ENCODE assay signal across 21 mouse cellular contexts in genomic region chr11:120962909-120963308, GRCm38 (mm10). TPM values are rescaled to one million over a fixed set of nuclear protein-coding genes. Genes with fewer than 3 reads are reported as not detected.
DNase-seq lines count a peak whose midpoint lies in the region; TF ChIP-seq lines count a peak whose summit lies in the region.
"Had no signal": no experiment of that assay in that cellular context is flagged by ENCODE, and none has a peak within 500 bp of the region (broad histone marks: within the 10 kb centered on the region; RNA-seq: fewer than 3 reads in every experiment).

No protein-coding gene starts in this region.

- dilution Hi-C loops in CH12.LX (cut with MboI; ENCODE audit: extremely low pct_ligation_motif_present, extremely low pct_unique_long_range_greater_than_20kb, low sequenced_read_pairs), result no loop called here

- TF ChIP-seq POLR2A in CH12.LX (IDR thresholded peaks at IDR 0.05; ENCODE audit: low read depth, low read length) (peak; percentile 34; the same call in 1 of the 2 replicates), MEL (IDR thresholded peaks at IDR 0.05; ENCODE audit: control insufficient read depth in 1 of 2, insufficient read depth in 1 of 2, low read depth in 1 of 2, low read length in 2 of 2, poor library complexity in 1 of 2) (no peak)

- H3K4me1 ChIP-seq in CH12.LX (ENCODE audit: control insufficient read depth in 1 of 2, insufficient read depth in 2 of 2) (no peaks in the 10 kb centered on the region), MEL (ENCODE audit: control insufficient read depth in 1 of 2, insufficient read depth in 2 of 2, low read length in 2 of 2) (peaks cover 0 to 10% of the 10 kb centered on the region in 2 experiments; a peak in 1 of 4 replicates)

- intact Hi-C loops in gastrocnemius, postnatal 14 days (cut with DNase I; ENCODE audit: low total_unique reads), result no loop called here

- H3K4me3 ChIP-seq in CH12.LX (replicated peaks in 1 of 3; ENCODE audit: low read depth in 2 of 3, low read length in 2 of 3, poor library complexity in 1 of 3) (no peak overlapping the region), MEL (ENCODE audit: control insufficient read depth in 1 of 2, insufficient read depth in 1 of 2, low read depth in 2 of 2, low read length in 2 of 2) (no peak overlapping the region)
- H3K4me3 ChIP-seq: embryonic facial prominence, embryonic 12.5 days; embryonic facial prominence, embryonic 15.5 days; heart, embryonic 12.5 days had no signal

- TF ChIP-seq RAD21 in CH12.LX (IDR thresholded peaks at IDR 0.05; ENCODE audit: low read depth, low read length) (no peak), MEL (IDR thresholded peaks at IDR 0.05; ENCODE audit: low read depth, low read length) (no peak)

- no peak overlapping the region for H3K4me2 ChIP-seq in CH12.LX (ENCODE audit: insufficient read depth, low read depth, poor library complexity, severe bottlenecking)
- H3K4me2 ChIP-seq: embryonic facial prominence, embryonic 12.5 days; embryonic facial prominence, embryonic 15.5 days; heart, embryonic 12.5 days; hindbrain, embryonic 14.5 days had no signal

- TF ChIP-seq EP300 in CH12.LX (IDR thresholded peaks at IDR 0.05; ENCODE audit: low read length) (no peak), MEL (IDR thresholded peaks at IDR 0.05; ENCODE audit: low read depth in 1 of 2, low read length in 2 of 2) (no peak)

- TF ChIP-seq CTCF in CH12.LX (conservative IDR thresholded peaks at IDR 0.05 in 1 of 2, IDR thresholded peaks at IDR 0.05 in 1 of 2; ENCODE audit: low read depth in 2 of 2, low read length in 2 of 2), result no peak
- no peak for TF ChIP-seq CTCF in MEL (IDR thresholded peaks at IDR 0.05 in 2 of 3, conservative IDR thresholded peaks at IDR 0.05 in 1 of 3; ENCODE audit: control insufficient read depth in 1 of 3, insufficient read depth in 1 of 3, low read depth in 2 of 3, low read length in 3 of 3, poor library complexity in 1 of 3, severe bottlenecking in 1 of 3)

- H3K79me2 ChIP-seq in CH12.LX (replicated peaks; ENCODE audit: control insufficient read depth, extremely low read depth, insufficient read depth, poor library complexity, severe bottlenecking) (no peaks in the 10 kb centered on the region), MEL (ENCODE audit: control insufficient read depth, insufficient read depth, low read length, poor library complexity) (no peaks in the 10 kb centered on the region)

- H3K9me3 ChIP-seq in CH12.LX (replicated peaks; ENCODE audit: low read length), result no peaks in the 10 kb centered on the region
- no peaks in the 10 kb centered on the region for H3K9me3 ChIP-seq in MEL (replicated peaks; ENCODE audit: insufficient read depth, low read length)
- H3K9me3 ChIP-seq: embryonic facial prominence, embryonic 12.5 days; embryonic facial prominence, embryonic 15.5 days; heart, embryonic 12.5 days had no signal

- peak; percentile 27 for DNase-seq in gastrocnemius, postnatal 14 days
- no peak for DNase-seq in gastrocnemius, postnatal 25 days
- no peak for DNase-seq in CH12.LX (ENCODE audit: extremely low read depth)
- peak; percentile 64 for DNase-seq in MEL (ENCODE audit: low read depth, low spot score)
- DNase-seq in skeletal muscle tissue, adult 2 months (ENCODE audit: low read depth, low spot score), result peak; percentile 62
- no peak for DNase-seq in embryo, embryonic 9.5 days (ENCODE audit: extremely low spot score)
- DNase-seq: adrenal gland, adult 2 months; adrenal gland, postnatal 25 days; cerebellum, adult 11-12 months; cerebellum, adult 8-10 months; cerebellum, postnatal 36 days; forebrain, postnatal 0 days; heart, adult 18-20 months; heart, postnatal 14 days; heart, postnatal 4 days; kidney, adult 18-20 months had no signal

- H3K36me3 ChIP-seq in CH12.LX (replicated peaks in 1 of 2; ENCODE audit: control insufficient read depth in 1 of 2, insufficient read depth in 1 of 2, low read length in 1 of 2) (peaks cover 84 to 100% of the 10 kb centered on the region in 2 experiments), MEL (ENCODE audit: control insufficient read depth in 1 of 2, insufficient read depth in 2 of 2, low read length in 2 of 2) (peaks cover 11 to 36% of the 10 kb centered on the region in 2 experiments)

- H3K9ac ChIP-seq in CH12.LX (ENCODE audit: insufficient read depth, low read depth) (no peak overlapping the region), MEL (ENCODE audit: control insufficient read depth, low read depth, low read length, poor library complexity, severe bottlenecking) (no peak overlapping the region)
- H3K9ac ChIP-seq: embryonic facial prominence, embryonic 12.5 days; embryonic facial prominence, embryonic 15.5 days; forebrain, postnatal 0 days; heart, embryonic 12.5 days; hindbrain, embryonic 14.5 days had no signal

- H3K27me3 ChIP-seq in CH12.LX (replicated peaks) (no peaks in the 10 kb centered on the region), MEL (ENCODE audit: control insufficient read depth in 1 of 2, insufficient read depth in 2 of 2, low read length in 2 of 2) (no peaks in the 10 kb centered on the region)
- H3K27me3 ChIP-seq: embryonic facial prominence, embryonic 12.5 days; embryonic facial prominence, embryonic 15.5 days; heart, embryonic 12.5 days had no signal

- H3K27ac ChIP-seq in CH12.LX (ENCODE audit: insufficient read depth, low read depth) (no peak overlapping the region), MEL (ENCODE audit: control insufficient read depth, low read depth, low read length) (no peak overlapping the region)
- H3K27ac ChIP-seq: embryonic facial prominence, embryonic 12.5 days; embryonic facial prominence, embryonic 15.5 days; hindbrain, embryonic 14.5 days; hindbrain, postnatal 0 days had no signal

- in situ Hi-C loops in CH12.LX (cut with MboI; ENCODE audit: low pct_ligation_motif_present, low pct_unique_long_range_greater_than_20kb, low sequenced_read_pairs), result no loop called here

TF ChIP-seq in CH12.LX, 34 proteins besides CTCF, POLR2A, EP300 and RAD21:
- TF ChIP-seq MYC (IDR thresholded peaks at IDR 0.05; ENCODE audit: low read depth, low read length) (no peak), TBP (conservative IDR thresholded peaks at IDR 0.05; ENCODE audit: low read depth, low read length) (no peak), SIN3A (IDR thresholded peaks at IDR 0.05; ENCODE audit: low read length) (no peak), USF1 (IDR thresholded peaks at IDR 0.05; ENCODE audit: low read depth, low read length) (no peak), RCOR1 (conservative IDR thresholded peaks at IDR 0.05; ENCODE audit: low read depth, low read length) (no peak)

TF ChIP-seq in MEL, 35 proteins besides CTCF, POLR2A, EP300 and RAD21:
- TF ChIP-seq POLR2AphosphoS5 (IDR thresholded peaks at IDR 0.05; ENCODE audit: borderline replicate concordance, low read depth, low read length), result peak; percentile 79; the same call in 1 of the 2 replicates
- TF ChIP-seq TAL1 (IDR thresholded peaks at IDR 0.05; ENCODE audit: low read length), result no peak
- 0 out of 2 replicates have a peak, but pooled peaks have one; percentile 6 for TF ChIP-seq NELFE (IDR thresholded peaks at IDR 0.05; ENCODE audit: low read depth, low read length)
TF ChIP-seq in MEL: peak in this region for 2.

RNA-seq across cellular contexts. Expression of gene Slc16a3, which starts 14.6 kb away (rescaled TPM):
- total RNA-seq in gastrocnemius, postnatal 14 days (2021), result 100 to 1,000 TPM; 272 to 355 TPM
- total RNA-seq in gastrocnemius, postnatal 25 days (2021), result 100 to 1,000 TPM; 313 to 418 TPM
- total RNA-seq in CH12.LX (2012; rRNA removed), result 214 and 388 TPM in 2 replicates
- total RNA-seq in CH12.LX (2014; rRNA removed), result 90.8 and 130 TPM in 2 replicates
- polyA plus RNA-seq in CH12.LX (2012; ENCODE audit: insufficient read length, low read depth), result 9.7 and 11.1 TPM in 2 replicates
- total RNA-seq in MEL (2012; rRNA removed), result 570 and 748 TPM in 2 replicates
- polyA plus RNA-seq in MEL (2012; ENCODE audit: insufficient read depth in 1 of 2, insufficient read length in 2 of 2, low read depth in 1 of 2, low replicate concordance in 2 of 2, missing spikeins in 1 of 2), result 100 to 1,000 TPM in 1 of 2 experiments, 10 to 100 TPM in 1; 85.7 to 610 TPM

RNA-seq across cellular contexts. Expression of gene Csnk1d, which starts 28.2 kb away (rescaled TPM):
- 10 to 100 TPM; 50.2 to 56.9 TPM for total RNA-seq in gastrocnemius, postnatal 14 days (2021)
- 10 to 100 TPM; 45.8 to 52.6 TPM for total RNA-seq in gastrocnemius, postnatal 25 days (2021)
- total RNA-seq in CH12.LX (2012; rRNA removed) (92.1 and 96.8 TPM in 2 replicates), CH12.LX (2014; rRNA removed) (77.7 and 77.8 TPM in 2 replicates), MEL (2012; rRNA removed) (81.3 and 83.2 TPM in 2 replicates)
- polyA plus RNA-seq in CH12.LX (2012; ENCODE audit: insufficient read length, low read depth) (134 and 136 TPM in 2 replicates), MEL (2012; ENCODE audit: insufficient read depth in 1 of 2, insufficient read length in 2 of 2, low read depth in 1 of 2, low replicate concordance in 2 of 2, missing spikeins in 1 of 2) (100 to 1,000 TPM; 121 to 329 TPM)

RNA-seq across cellular contexts. Expression of gene Ccdc57, which starts 30.2 kb away (rescaled TPM):
- 1 to 10 TPM; 2.3 to 2.8 TPM for total RNA-seq in gastrocnemius, postnatal 14 days (2021)
- 1 to 10 TPM; 2.8 to 2.9 TPM for total RNA-seq in gastrocnemius, postnatal 25 days (2021)
- total RNA-seq in CH12.LX (2012; rRNA removed) (4.6 and 5.4 TPM in 2 replicates), CH12.LX (2014; rRNA removed) (2.3 and 2.7 TPM in 2 replicates), MEL (2012; rRNA removed) (4.4 and 5.3 TPM in 2 replicates)
- polyA plus RNA-seq in CH12.LX (2012; ENCODE audit: insufficient read length, low read depth) (6.0 and 6.2 TPM in 2 replicates), MEL (2012; ENCODE audit: insufficient read depth in 1 of 2, insufficient read length in 2 of 2, low read depth in 1 of 2, low replicate concordance in 2 of 2, missing spikeins in 1 of 2) (1 to 10 TPM in 1 of 2 experiments, not detected in 1; 7.4 TPM)

Comparison
In these comparisons a context has a peak if more than half of its experiments do, and no peak if none do; other contexts are left out.
1. DNase-seq: peak in gastrocnemius, postnatal 14 days (single experiment), MEL (single experiment) and skeletal muscle tissue, adult 2 months (single experiment); none in gastrocnemius, postnatal 25 days (single experiment), CH12.LX (single experiment) and embryo, embryonic 9.5 days (single experiment).